Mouse (Mus musculus): Measurements from ENCODE around the gene Samd15. TPM values are rescaled to one million over a fixed set of nuclear protein-coding genes. Genes with fewer than 3 reads are reported as not detected.

Samd15 gene
- 1.9 TPM for polyA plus RNA-seq (2017; shearing (Covaris generic))

DNA sequence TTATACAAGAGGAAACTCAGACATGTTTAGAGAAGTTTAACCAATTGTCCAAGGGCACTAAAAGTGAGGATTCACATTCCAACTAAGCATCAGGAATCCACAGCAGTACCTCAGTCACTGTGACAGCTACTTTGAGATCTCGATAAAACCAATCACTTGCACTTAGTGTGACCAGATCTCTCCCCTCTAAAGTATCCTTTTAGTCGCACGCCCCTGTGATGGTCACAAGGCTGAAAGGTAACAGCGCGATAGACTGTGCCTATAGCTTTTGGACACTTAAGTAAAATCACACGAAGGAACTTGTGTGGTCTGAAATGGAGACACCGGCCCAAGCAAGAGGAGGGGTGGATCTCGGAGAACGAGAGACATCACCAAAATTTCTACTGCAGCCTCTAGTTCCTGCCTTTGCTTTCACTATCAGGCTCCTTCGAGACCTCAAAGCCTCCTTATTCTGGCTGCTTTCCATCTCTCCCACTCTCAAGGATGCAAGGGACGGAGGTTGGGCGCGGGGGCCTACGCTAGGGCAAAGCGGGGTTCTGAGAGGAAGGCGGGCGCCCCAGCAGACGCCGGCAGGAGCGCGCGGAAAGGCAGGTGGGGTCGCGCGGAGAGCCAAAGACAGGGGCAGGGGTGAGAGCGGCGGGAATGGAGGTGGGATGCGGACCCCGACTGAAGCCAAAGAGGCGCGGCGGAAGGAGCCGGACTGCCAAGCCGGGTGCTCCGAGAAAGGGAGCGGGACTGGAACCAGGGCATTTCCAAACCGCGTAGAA lies at the start of gene Samd15:
Gene Samd15, plus strand, starts transcription at position 518 of the 767 bp plus-strand sequence.

DNA sequence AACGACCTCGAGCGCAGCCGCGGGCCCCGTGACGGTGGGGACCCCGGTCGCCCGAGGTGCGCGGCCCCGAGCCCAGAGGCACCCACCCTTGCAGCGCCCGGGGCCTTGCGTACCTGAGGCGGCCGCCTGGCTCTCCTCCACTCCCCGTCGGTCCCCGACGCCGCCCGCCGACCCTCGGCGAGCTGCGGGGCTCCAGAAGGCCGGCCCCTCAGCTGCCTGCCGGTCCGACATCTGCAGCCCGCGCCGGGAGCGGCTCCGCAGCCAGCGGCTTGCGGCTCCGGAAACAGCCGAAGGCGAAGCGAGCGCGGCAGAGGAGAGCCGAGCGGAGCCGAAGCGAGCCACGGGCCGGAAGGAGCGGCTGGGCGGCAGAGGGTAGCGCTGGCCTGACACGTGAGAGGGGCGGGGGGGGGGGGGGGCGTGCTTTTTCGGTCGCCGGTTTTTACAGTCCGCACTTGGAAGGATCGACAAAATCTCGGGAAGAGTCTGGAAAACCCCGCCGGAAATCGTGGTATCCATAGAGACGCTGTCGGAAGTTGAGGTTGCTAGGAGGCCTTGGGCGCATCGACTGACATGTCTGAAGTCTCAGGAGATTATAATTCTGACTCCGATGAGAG lies 557 bp downstream of the Samd15 start, which contains the start of gene Tmed8:
Gene Tmed8, minus strand, starts transcription at position 482 of the 614 bp plus-strand sequence.

DNA sequence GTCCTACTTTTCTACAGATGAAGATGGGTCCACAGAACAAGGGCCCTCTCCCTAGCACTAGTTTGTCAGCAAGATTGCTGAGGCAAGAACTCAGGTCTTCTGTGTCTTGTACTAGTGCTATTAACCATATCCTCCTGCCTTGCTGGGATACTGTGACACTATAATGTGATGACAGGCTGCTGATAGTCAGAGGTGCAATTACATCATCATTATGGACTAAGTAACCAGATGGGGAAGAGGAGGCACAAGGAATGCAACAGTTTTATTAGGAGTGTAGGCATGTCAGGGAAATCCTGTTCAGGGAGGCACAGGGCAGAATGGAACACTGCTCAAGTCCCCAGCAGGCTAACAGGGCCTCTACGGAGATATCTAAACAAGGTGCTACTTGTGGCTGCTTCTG lies 39.1 kb downstream of the Samd15 start, which contains the start of gene Noxred1:
Gene Noxred1, minus strand, starts transcription at position 101 of the 400 bp plus-strand sequence.

Other genes starting within 250 kb of the Samd15 start
- 0.25 TPM for gene Zdhhc22, start 209.3 kb upstream of the Samd15 start, polyA plus RNA-seq (2017; shearing (Covaris generic))
- gene Tmem63c, start 178.4 kb upstream of the Samd15 start, polyA plus RNA-seq (2017; shearing (Covaris generic)), result not detected
- not detected for gene Ngb, start 97.2 kb upstream of the Samd15 start, polyA plus RNA-seq (2017; shearing (Covaris generic))
- 6.6 TPM for gene Gstz1, start 52.6 kb upstream of the Samd15 start, polyA plus RNA-seq (2017; shearing (Covaris generic))
- 3.3 TPM for gene Pomt2, start 51.8 kb upstream of the Samd15 start, polyA plus RNA-seq (2017; shearing (Covaris generic))
- 8.3 TPM for gene Tmed8, start 731 bp downstream of the Samd15 start, polyA plus RNA-seq (2017; shearing (Covaris generic))
- gene Noxred1, start 39.0 kb downstream of the Samd15 start, polyA plus RNA-seq (2017; shearing (Covaris generic)), result 0.42 TPM
- 20.2 TPM for gene Vipas39, start 66.5 kb downstream of the Samd15 start, polyA plus RNA-seq (2017; shearing (Covaris generic))
- gene Ahsa1, start 66.8 kb downstream of the Samd15 start, polyA plus RNA-seq (2017; shearing (Covaris generic)), result 158 TPM
- gene Ism2, start 100.0 kb downstream of the Samd15 start, polyA plus RNA-seq (2017; shearing (Covaris generic)), result not detected
- 133 TPM for gene Sptlc2, start 188.6 kb downstream of the Samd15 start, polyA plus RNA-seq (2017; shearing (Covaris generic))
- gene Slirp, start 244.2 kb downstream of the Samd15 start, polyA plus RNA-seq (2017; shearing (Covaris generic)), result 38.7 TPM
- gene Alkbh1, start 244.3 kb downstream of the Samd15 start, polyA plus RNA-seq (2017; shearing (Covaris generic)), result 59.7 TPM